Mouse (Mus musculus) hindbrain, embryonic 11.5 days (tissue): Measurements from ENCODE around the gene Selp. TPM values are rescaled to one million over a fixed set of nuclear protein-coding genes. Genes with fewer than 3 reads are reported as not detected.

Experiments used
- ATAC-seq: fragments of 200-750 bp; cut with Nextera tagmentation; 2 replicates; pipeline ENCODE4 v1.8.0; 2017; ENCODE audit warnings: mild to moderate bottlenecking, moderate TSS enrichment, moderate library complexity; ENCODE audit not compliant: low FRiP score
- DNase-seq: peaks from one replicate; pipeline ENCODE4 v3.0.0-alpha.2; 2015; ENCODE audit warnings: low spot score
- H3K27ac ChIP-seq: fragments of 300-500 bp; sonication (generic); 2 replicates; pipeline ENCODE4 v1.5.1; 2014; ENCODE audit warnings: mild to moderate bottlenecking, low read depth, low read length
- H3K27me3 ChIP-seq: fragments of 300-500 bp; sonication (generic); 2 replicates; pipeline ENCODE4 v1.6.1; 2014; ENCODE audit warnings: mild to moderate bottlenecking, low read length, moderate library complexity, mixed read lengths; ENCODE audit not compliant: control insufficient read depth, insufficient read depth
- H3K36me3 ChIP-seq: fragments of 300-500 bp; sonication (generic); 2 replicates; pipeline ENCODE4 v1.6.1; 2014; ENCODE audit warnings: mild to moderate bottlenecking, low read length, moderate library complexity, mixed read lengths; ENCODE audit not compliant: control insufficient read depth, insufficient read depth
- H3K4me1 ChIP-seq: fragments of 300-500 bp; sonication (generic); replicated peaks from 2 replicates; pipeline ENCODE4 v1.6.1; 2014; ENCODE audit warnings: low read length, mixed read lengths; ENCODE audit not compliant: control insufficient read depth, insufficient read depth
- H3K4me2 ChIP-seq: fragments of 300-500 bp; sonication (generic); replicated peaks from 2 replicates; pipeline ENCODE4 v1.6.1; 2014; ENCODE audit warnings: mild to moderate bottlenecking, low read depth, low read length
- H3K4me3 ChIP-seq: fragments of 300-500 bp; sonication (generic); 2 replicates; pipeline ENCODE4 v1.5.1; 2014; ENCODE audit warnings: low read depth, low read length
- H3K9ac ChIP-seq: fragments of 300-500 bp; sonication (generic); 2 replicates; pipeline ENCODE4 v1.6.1; 2014; ENCODE audit warnings: low read depth, low read length
- H3K9me3 ChIP-seq: fragments of 300-500 bp; sonication (generic); 2 replicates; pipeline ENCODE4 v1.6.1; 2016; ENCODE audit warnings: low read length; ENCODE audit not compliant: control insufficient read depth
- WGBS: fragments of 180-500 bp; shearing (Covaris S2); extraction: QIAGEN DNeasy Blood & Tissue Kit; methylation state at CpG from one replicate; pipeline ENCODE4 v1.1.7; 2014; 5-methylcytosine and 5-hydroxymethylcytosine counted together
- polyA plus RNA-seq: library from polyadenylated mRNA; unstranded; fragments of >200 nt; fragmentation: Nextera tagmentation; extraction: Ambion mirVana; gene quantifications from 2 replicates; pipeline ENCODE4 v1.2.1, GENCODE M21; 2014

Selp gene
- polyA plus RNA-seq, 1 experiment from 2014 or later: 0.06 TPM

DNA sequence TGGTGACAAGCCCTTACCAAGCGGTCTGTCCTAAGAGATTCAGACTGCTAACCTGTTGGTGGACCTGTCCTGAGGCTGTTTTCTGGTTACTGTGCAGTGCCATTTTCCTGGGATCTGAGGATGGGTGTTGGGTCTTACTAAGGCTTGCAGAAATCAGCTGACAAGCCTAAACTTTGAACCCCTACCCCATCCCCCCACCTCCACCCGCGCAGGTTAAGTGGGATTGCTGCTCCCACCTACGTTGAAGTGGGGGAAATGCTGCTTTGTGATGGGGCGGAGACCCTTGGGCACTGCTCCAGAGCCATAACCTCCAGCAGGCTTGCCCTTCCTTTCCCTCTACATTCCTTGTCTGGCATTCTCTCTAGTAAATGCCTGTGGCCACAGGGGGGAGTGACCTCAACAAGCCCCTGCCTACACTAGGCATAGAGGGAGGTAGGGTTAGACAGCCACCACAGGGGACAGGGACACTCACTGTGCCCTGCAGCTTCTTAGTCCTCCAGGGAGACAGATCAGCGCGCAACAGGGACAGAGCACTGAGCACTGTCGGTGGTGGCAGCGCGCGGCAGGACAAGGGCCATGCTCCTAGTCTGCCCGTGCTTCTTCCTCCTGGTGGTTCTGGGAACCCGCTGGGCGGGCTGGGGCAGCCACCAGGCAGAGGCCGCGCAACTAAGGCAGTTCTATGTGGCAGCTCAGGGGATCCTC lies 36.5 kb downstream of the Selp start, which contains the start of gene F5:
Gene F5, plus strand, starts transcription at position 452 of the 702 bp plus-strand sequence.
- H3K9ac ChIP-seq: no peak within 1 kb of the TSS
- DNase-seq (peak; percentile 16), ATAC-seq (no peak)
- no peaks in the 10 kb centered on the region for H3K27me3 ChIP-seq
- H3K9me3 ChIP-seq: no peaks in the 10 kb centered on the region
- 10% methylated on average over 16 of the region's 16 CpGs for WGBS
- H3K4me2 ChIP-seq: 0 out of 2 replicates have a peak within 1 kb of the TSS, but pooled peaks have one; percentile 23
- H3K4me1 ChIP-seq: no peaks in the 10 kb centered on the region
- H3K36me3 ChIP-seq: no peaks in the 10 kb centered on the region
- no peak within 1 kb of the TSS for H3K27ac ChIP-seq
- H3K4me3 ChIP-seq: no peak within 1 kb of the TSS

DNA sequence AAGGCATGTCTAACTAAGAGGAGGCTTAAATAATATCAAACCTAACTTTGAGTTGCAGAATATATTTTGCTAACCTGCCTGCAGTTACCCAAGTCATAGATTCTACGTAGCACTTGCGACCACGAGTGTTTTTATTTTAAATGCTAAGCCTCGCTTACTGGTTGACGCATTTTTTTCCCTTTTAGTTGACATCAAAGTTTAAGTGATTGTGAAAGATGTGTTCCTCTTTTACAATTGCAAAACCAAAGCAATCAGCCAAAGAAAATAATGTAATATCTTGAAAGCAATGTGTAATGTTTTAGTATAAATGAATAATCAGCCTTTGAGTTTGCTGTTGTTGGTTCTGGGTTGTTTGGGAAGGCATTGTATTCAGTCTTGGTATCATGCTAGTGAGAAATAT lies 37.8 kb downstream of the Selp start:
- Histone ChIP-seq H3K4me2 (no peak overlapping the region), H3K4me1 (no peaks in the 10 kb centered on the region), H3K9ac (no peak overlapping the region), H3K4me3 (no peak overlapping the region), H3K36me3 (no peaks in the 10 kb centered on the region), H3K27ac (no peak overlapping the region), H3K9me3 (no peaks in the 10 kb centered on the region), H3K27me3 (no peaks in the 10 kb centered on the region)
- DNase-seq: no peak
- ATAC-seq: no peak
- 89% methylated on average over 5 of the region's 5 CpGs for WGBS

DNA sequence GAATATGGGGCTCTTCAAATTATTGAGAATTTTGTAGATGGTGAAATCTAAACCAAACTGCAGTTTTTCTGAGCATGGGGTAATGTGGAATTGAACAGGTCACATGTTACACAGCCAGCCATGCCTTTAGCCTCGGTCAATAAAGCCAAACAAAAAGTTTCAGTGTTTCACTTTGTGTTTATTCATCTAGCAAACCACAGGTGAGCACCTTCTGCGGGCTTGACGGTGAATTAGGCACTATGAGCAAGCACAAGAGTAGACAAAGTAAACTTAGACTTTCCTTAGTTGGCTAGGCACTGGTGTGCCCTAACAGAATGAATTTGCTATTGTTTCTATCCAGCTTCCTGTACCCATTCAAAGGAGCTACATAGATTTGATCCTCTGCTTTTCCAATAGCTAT lies 39.9 kb downstream of the Selp start:
- WGBS: 82% methylated on average over 3 of the region's 3 CpGs
- Histone ChIP-seq H3K9ac (no peak overlapping the region), H3K27me3 (no peaks in the 10 kb centered on the region), H3K4me3 (no peak overlapping the region), H3K36me3 (no peaks in the 10 kb centered on the region), H3K27ac (no peak overlapping the region), H3K4me1 (no peaks in the 10 kb centered on the region), H3K9me3 (no peaks in the 10 kb centered on the region), H3K4me2 (no peak overlapping the region)
- DNase-seq (no peak), ATAC-seq (no peak)

DNA sequence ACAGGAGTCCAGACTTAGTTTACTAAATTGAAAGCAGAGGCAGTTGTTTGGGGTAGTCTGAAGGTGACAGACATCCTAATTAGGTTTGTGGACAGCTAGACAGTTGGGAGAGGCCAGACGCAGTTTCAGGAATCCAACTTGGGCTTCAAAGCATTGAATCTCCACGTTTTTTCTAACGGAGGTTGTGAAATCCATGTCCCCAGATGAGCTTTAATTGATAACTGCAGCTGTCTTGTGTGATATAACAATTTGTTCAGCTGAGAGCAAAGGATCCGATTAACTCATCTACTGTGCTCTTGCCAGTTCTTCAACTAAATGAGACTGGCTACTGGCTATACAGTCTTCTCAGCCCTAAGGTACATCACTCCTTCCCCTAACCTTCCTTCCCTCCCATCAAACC lies 43.5 kb downstream of the Selp start:
- ATAC-seq (no peak), DNase-seq (no peak)
- Histone ChIP-seq H3K4me2 (no peak overlapping the region), H3K27ac (no peak overlapping the region), H3K4me1 (no peaks in the 10 kb centered on the region), H3K9me3 (no peaks in the 10 kb centered on the region), H3K27me3 (no peaks in the 10 kb centered on the region), H3K4me3 (no peak overlapping the region), H3K36me3 (no peaks in the 10 kb centered on the region), H3K9ac (no peak overlapping the region)
- 73% methylated on average over 4 of the region's 4 CpGs for WGBS

DNA sequence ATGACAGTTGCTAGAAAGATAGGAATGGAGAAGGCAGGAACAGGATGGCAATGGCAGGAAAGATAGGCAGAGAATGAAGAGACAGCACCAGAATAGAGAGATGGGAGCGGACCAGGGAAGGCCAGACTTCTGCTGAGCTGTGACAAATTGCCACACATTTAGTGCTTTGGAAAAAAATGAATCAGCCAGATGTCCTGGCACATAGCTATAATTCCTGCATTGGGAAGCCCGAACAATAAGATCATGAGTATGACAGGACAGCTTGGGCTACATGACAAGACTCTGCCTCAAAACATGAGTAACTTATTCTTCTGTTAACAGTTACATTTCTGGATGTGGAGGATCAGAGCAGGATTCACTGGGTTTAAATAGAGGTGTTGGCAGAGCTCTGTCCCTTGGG lies 44.7 kb downstream of the Selp start:
- 96% methylated on average over 2 of the region's 2 CpGs for WGBS
- no peak overlapping the region for H3K9ac ChIP-seq
- no peak overlapping the region for H3K27ac ChIP-seq
- no peaks in the 10 kb centered on the region for H3K27me3 ChIP-seq
- H3K4me2 ChIP-seq: no peak overlapping the region
- ATAC-seq (no peak), DNase-seq (no peak)
- H3K36me3 ChIP-seq: no peaks in the 10 kb centered on the region
- H3K4me1 ChIP-seq: no peaks in the 10 kb centered on the region
- no peak overlapping the region for H3K4me3 ChIP-seq
- H3K9me3 ChIP-seq: no peaks in the 10 kb centered on the region

DNA sequence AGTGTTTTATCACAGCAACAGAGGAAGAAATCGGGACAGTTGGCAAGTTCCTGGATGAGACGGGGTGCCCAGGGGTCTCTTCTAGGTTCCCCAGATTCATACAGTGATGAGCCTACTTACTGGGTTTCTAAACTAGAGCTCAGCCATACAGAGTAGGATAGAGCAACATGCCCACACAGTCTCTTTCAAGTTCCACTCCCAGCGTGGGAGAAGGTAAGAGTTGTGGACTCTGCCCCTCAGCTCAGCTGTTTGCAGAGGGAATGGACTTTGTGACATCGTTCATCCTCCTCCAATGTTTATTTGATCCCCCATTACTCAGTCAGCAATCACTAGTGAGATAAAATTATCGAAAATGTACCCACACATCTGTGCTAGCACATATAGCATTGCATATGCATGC lies 47.7 kb downstream of the Selp start:
- Histone ChIP-seq H3K9ac (no peak overlapping the region), H3K27me3 (no peaks in the 10 kb centered on the region), H3K4me3 (no peak overlapping the region), H3K4me1 (no peaks in the 10 kb centered on the region), H3K27ac (no peak overlapping the region), H3K9me3 (no peaks in the 10 kb centered on the region), H3K36me3 (no peaks in the 10 kb centered on the region), H3K4me2 (no peak overlapping the region)
- 84% methylated on average over 5 of the region's 5 CpGs for WGBS
- ATAC-seq: no peak
- DNase-seq: no peak

DNA sequence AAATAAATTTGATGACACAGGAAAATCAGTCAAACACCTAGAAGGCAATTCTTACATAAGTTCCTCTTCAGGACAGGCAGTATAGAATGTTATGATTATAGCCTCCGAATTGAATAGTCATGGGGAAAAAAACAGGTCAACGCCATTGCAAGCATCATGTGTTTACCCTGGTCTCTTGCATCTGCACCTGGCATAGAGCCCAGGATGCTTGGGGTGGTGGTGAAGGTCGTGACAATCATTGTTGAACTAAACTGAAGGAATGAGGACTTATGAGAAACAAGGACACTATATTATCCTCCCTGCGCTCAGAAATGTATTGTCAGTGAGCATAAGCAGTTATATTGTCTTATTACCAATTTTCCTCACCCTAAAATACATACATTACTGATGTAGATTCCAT lies 53.8 kb downstream of the Selp start:
- WGBS: 79% methylated on average over 4 of the region's 4 CpGs
- Histone ChIP-seq H3K4me2 (no peak overlapping the region), H3K27me3 (no peaks in the 10 kb centered on the region), H3K27ac (no peak overlapping the region), H3K9me3 (no peaks in the 10 kb centered on the region), H3K4me3 (no peak overlapping the region), H3K9ac (no peak overlapping the region), H3K36me3 (no peaks in the 10 kb centered on the region), H3K4me1 (no peaks in the 10 kb centered on the region)
- DNase-seq (no peak), ATAC-seq (no peak)

DNA sequence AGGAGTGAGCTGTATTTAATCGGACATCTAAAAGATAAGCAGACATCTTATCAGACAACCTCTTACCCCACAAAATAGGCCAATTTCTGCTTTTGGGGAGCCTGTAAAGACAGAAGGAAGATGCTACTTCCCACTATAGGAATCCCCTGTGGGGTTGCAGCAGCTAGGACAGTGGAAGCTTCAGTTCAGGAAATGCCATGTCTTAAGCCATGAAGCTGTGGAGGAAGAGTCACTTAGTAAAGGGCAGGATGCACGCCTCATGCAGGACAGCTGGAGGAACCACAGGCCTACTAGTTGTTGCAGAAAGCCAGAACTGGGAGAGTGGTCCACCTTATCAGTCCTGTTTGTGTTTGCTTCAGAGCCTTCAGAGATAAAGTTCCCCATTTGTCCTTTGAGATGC lies 55.4 kb downstream of the Selp start:
- no peaks in the 10 kb centered on the region for H3K4me1 ChIP-seq
- H3K27ac ChIP-seq: no peak overlapping the region
- no peaks in the 10 kb centered on the region for H3K36me3 ChIP-seq
- WGBS: 92% methylated on average over 2 of the region's 2 CpGs
- no peak overlapping the region for H3K4me2 ChIP-seq
- no peaks in the 10 kb centered on the region for H3K9me3 ChIP-seq
- H3K9ac ChIP-seq: no peak overlapping the region
- no peaks in the 10 kb centered on the region for H3K27me3 ChIP-seq
- ATAC-seq (no peak), DNase-seq (no peak)
- H3K4me3 ChIP-seq: no peak overlapping the region

DNA sequence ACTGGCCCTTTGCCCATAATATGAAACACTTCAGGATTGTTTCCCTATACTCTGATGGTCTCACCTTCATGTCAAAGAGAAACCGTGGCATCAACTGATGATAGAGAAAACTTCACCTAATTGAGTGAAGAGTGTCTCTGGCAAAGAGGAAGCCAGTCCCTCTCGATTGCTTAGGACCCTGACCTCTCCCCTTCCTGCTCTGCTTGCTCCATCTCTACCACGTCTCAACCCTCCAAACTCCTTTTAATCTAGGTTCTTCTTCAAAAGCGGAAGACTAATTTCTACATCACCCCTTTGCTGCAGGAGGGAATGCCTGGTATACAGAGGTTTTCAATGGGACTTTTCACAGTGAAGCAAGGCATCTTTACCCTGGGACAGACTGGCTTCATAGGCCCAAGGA lies 58.1 kb downstream of the Selp start:
- 85% methylated on average over 4 of the region's 4 CpGs for WGBS

More for the DNA sequence above, 58.1 kb downstream of the Selp start:
- DNase-seq (no peak), ATAC-seq (no peak)
- Histone ChIP-seq H3K9me3 (no peaks in the 10 kb centered on the region), H3K4me2 (no peak overlapping the region), H3K27ac (no peak overlapping the region), H3K27me3 (no peaks in the 10 kb centered on the region), H3K4me1 (no peaks in the 10 kb centered on the region), H3K4me3 (no peak overlapping the region), H3K9ac (no peak overlapping the region), H3K36me3 (no peaks in the 10 kb centered on the region)
